Mouse (Mus musculus): Measurements from ENCODE around the gene Il4ra. TPM values are rescaled to one million over a fixed set of nuclear protein-coding genes. Genes with fewer than 3 reads are reported as not detected.

The Il4ra gene
- total and polyA plus RNA-seq, 3 experiments = 18.2 to 27.4 (median 26.4) TPM

GRCm38 (mm10) chr7:125583325-125584004 is 31.5 kb downstream of the Il4ra start:
- Histone ChIP-seq H3K9me3 (replicated peaks; ENCODE audit: low read length) (peaks cover 4% of the 10 kb centered on the region), H3K9ac (ENCODE audit: insufficient read depth, low read depth) (no peak overlapping the region), H3K4me1 (ENCODE audit: control insufficient read depth in 1 of 2, insufficient read depth in 2 of 2) (peaks cover 51 to 72% of the 10 kb centered on the region in 2 experiments), H3K4me3 (replicated peaks in 1 of 3; ENCODE audit: low read depth in 2 of 3, low read length in 2 of 3, poor library complexity in 1 of 3) (peak overlapping the region in 1 of 3 experiments; percentile 19), H3K27me3 (replicated peaks) (no peaks in the 10 kb centered on the region), H3K79me2 (replicated peaks; ENCODE audit: control insufficient read depth, extremely low read depth, insufficient read depth, poor library complexity, severe bottlenecking) (no peaks in the 10 kb centered on the region), H3K4me2 (ENCODE audit: insufficient read depth, low read depth, poor library complexity, severe bottlenecking) (peak overlapping the region; percentile 26), H3K27ac (ENCODE audit: insufficient read depth, low read depth) (peak overlapping the region; percentile 53), H3K36me3 (replicated peaks in 1 of 2; ENCODE audit: control insufficient read depth in 1 of 2, insufficient read depth in 1 of 2, low read length in 1 of 2) (peaks cover 0 to 4% of the 10 kb centered on the region in 2 experiments)
- in situ Hi-C loops (cut with MboI; ENCODE audit: low pct_ligation_motif_present, low pct_unique_long_range_greater_than_20kb, low sequenced_read_pairs) = no loop called here
- dilution Hi-C loops (cut with MboI; ENCODE audit: extremely low pct_ligation_motif_present, extremely low pct_unique_long_range_greater_than_20kb, low sequenced_read_pairs) = no loop called here
- peak; percentile 56 for DNase-seq (ENCODE audit: extremely low read depth)
- no peak for TF ChIP-seq POLR2AphosphoS2 (IDR thresholded peaks at IDR 0.05; ENCODE audit: low read depth, low read length)
- no peak for TF ChIP-seq NRF1 (IDR thresholded peaks at IDR 0.05; ENCODE audit: low read depth, low read length)
- TF ChIP-seq POLR2A (IDR thresholded peaks at IDR 0.05; ENCODE audit: low read depth, low read length) = no peak
- no peak for TF ChIP-seq ZC3H11A (IDR thresholded peaks at IDR 0.05; ENCODE audit: low read depth, low read length)
- peak; percentile 43; the same call in 1 of the 2 replicates for TF ChIP-seq BHLHE40 (IDR thresholded peaks at IDR 0.05; ENCODE audit: low read depth, low read length)
- no peak for TF ChIP-seq ZNF384 (IDR thresholded peaks at IDR 0.05; ENCODE audit: low read depth, low read length)
- no peak for TF ChIP-seq USF1 (IDR thresholded peaks at IDR 0.05; ENCODE audit: low read depth, low read length)
- no peak for TF ChIP-seq HCFC1 (IDR thresholded peaks at IDR 0.05; ENCODE audit: low read depth, low read length)
- TF ChIP-seq CTCF (conservative IDR thresholded peaks at IDR 0.05 in 1 of 2, IDR thresholded peaks at IDR 0.05 in 1 of 2; ENCODE audit: low read depth in 2 of 2, low read length in 2 of 2) = peak in 1 of 2 experiments; percentile 54; a peak in 2 of 4 replicates
- TF ChIP-seq SIN3A (IDR thresholded peaks at IDR 0.05; ENCODE audit: low read length) = no peak
- TF ChIP-seq UBTF (IDR thresholded peaks at IDR 0.05; ENCODE audit: low read depth, low read length) = no peak
- no peak for TF ChIP-seq MAZ (IDR thresholded peaks at IDR 0.05; ENCODE audit: low read depth, low read length)
- no peak for TF ChIP-seq USF2 (conservative IDR thresholded peaks at IDR 0.05; ENCODE audit: low read depth, low read length)
- no peak for TF ChIP-seq CHD1 (IDR thresholded peaks at IDR 0.05; ENCODE audit: low read depth, low read length)
- peak; percentile 28; the same call in 1 of the 2 replicates for TF ChIP-seq JUND (conservative IDR thresholded peaks at IDR 0.05; ENCODE audit: low read depth, low read length)
- TF ChIP-seq RAD21 (IDR thresholded peaks at IDR 0.05; ENCODE audit: low read depth, low read length) = peak; percentile 55
- no peak for TF ChIP-seq JUN (IDR thresholded peaks at IDR 0.05; ENCODE audit: insufficient read depth, low read depth, low read length)
- no peak for TF ChIP-seq ELF1 (IDR thresholded peaks at IDR 0.05; ENCODE audit: low read depth, low read length)
- TF ChIP-seq MXI1 (IDR thresholded peaks at IDR 0.05; ENCODE audit: low read depth, low read length) = no peak
- no peak for TF ChIP-seq PAX5 (IDR thresholded peaks at IDR 0.05; ENCODE audit: low read length)
- TF ChIP-seq CHD2 (IDR thresholded peaks at IDR 0.05; ENCODE audit: low read length) = no peak
- no peak for TF ChIP-seq MAFK (IDR thresholded peaks at IDR 0.05; ENCODE audit: insufficient replicate concordance, low read length)
- TF ChIP-seq SMC3 (IDR thresholded peaks at IDR 0.05; ENCODE audit: low read depth, low read length) = peak; percentile 52
- no peak for TF ChIP-seq ZKSCAN1 (IDR thresholded peaks at IDR 0.05; ENCODE audit: borderline replicate concordance, low read depth, low read length)
- TF ChIP-seq IRF4 (IDR thresholded peaks at IDR 0.05; ENCODE audit: low read depth, low read length) = peak; percentile 79
- no peak for TF ChIP-seq MYC (IDR thresholded peaks at IDR 0.05; ENCODE audit: low read depth, low read length)
- TF ChIP-seq GABPA (IDR thresholded peaks at IDR 0.05; ENCODE audit: insufficient replicate concordance, low read depth, low read length) = no peak
- 0 out of 2 replicates have a peak, but pooled peaks have one; percentile 3 for TF ChIP-seq MAX (IDR thresholded peaks at IDR 0.05; ENCODE audit: low read length)
- 0 out of 2 replicates have a peak, but pooled peaks have one; percentile 10 for TF ChIP-seq ETS1 (conservative IDR thresholded peaks at IDR 0.05; ENCODE audit: low read depth, low read length)
- TF ChIP-seq EP300 (IDR thresholded peaks at IDR 0.05; ENCODE audit: low read length) = peak; percentile 53
- TF ChIP-seq E2F4 (IDR thresholded peaks at IDR 0.05; ENCODE audit: insufficient replicate concordance, low read depth, low read length) = no peak
- TF ChIP-seq TBP (conservative IDR thresholded peaks at IDR 0.05; ENCODE audit: low read depth, low read length) = no peak
- no peak for TF ChIP-seq NELFE (IDR thresholded peaks at IDR 0.05; ENCODE audit: low read depth, low read length)
- TF ChIP-seq MEF2A (IDR thresholded peaks at IDR 0.05; ENCODE audit: borderline replicate concordance, low read depth, low read length) = no peak
- peak; percentile 36; the same call in 1 of the 2 replicates for TF ChIP-seq TCF12 (IDR thresholded peaks at IDR 0.05; ENCODE audit: low read depth, low read length)
- no peak for TF ChIP-seq RCOR1 (conservative IDR thresholded peaks at IDR 0.05; ENCODE audit: low read depth, low read length)
- no peak for TF ChIP-seq ZMIZ1 (IDR thresholded peaks at IDR 0.05; ENCODE audit: low read depth, low read length)
- no peak for TF ChIP-seq KAT2A (IDR thresholded peaks at IDR 0.05; ENCODE audit: insufficient replicate concordance, low read length)
